Mouse (Mus musculus) forebrain, embryonic 11.5 days (tissue): ENCODE results near the gene Acod1. TPM values are rescaled to one million over a fixed set of nuclear protein-coding genes. Genes with fewer than 3 reads are reported as not detected.

Experiments used
- ATAC-seq: fragments of 200-750 bp; cut with Nextera tagmentation; replicated peaks from 2 replicates; pipeline ENCODE4 v1.8.0; 2017; ENCODE audit warnings: moderate TSS enrichment; ENCODE audit not compliant: low FRiP score
- DNase-seq: peaks from one replicate; pipeline ENCODE4 v3.0.0-alpha.2; 2017; ENCODE audit warnings: low spot score
- H3K27ac ChIP-seq: fragments of 300-500 bp; sonication (generic); 2 replicates; pipeline ENCODE4 v1.5.1; 2014; ENCODE audit warnings: low read depth, low read length
- H3K27me3 ChIP-seq: fragments of 300-500 bp; sonication (generic); 2 replicates; pipeline ENCODE4 v1.6.1; 2014; ENCODE audit warnings: mild to moderate bottlenecking, low read length, mixed read lengths; ENCODE audit not compliant: control insufficient read depth, insufficient read depth
- H3K36me3 ChIP-seq: fragments of 300-500 bp; sonication (generic); 2 replicates; pipeline ENCODE4 v1.6.1; 2014; ENCODE audit warnings: mild to moderate bottlenecking, low read length, moderate library complexity, mixed read lengths; ENCODE audit not compliant: control insufficient read depth, insufficient read depth
- H3K4me1 ChIP-seq: fragments of 300-500 bp; sonication (generic); replicated peaks from 2 replicates; pipeline ENCODE4 v1.6.1; 2014; ENCODE audit warnings: low read length, mixed read lengths; ENCODE audit not compliant: control insufficient read depth, insufficient read depth
- H3K4me2 ChIP-seq: fragments of 300-500 bp; sonication (generic); 2 replicates; pipeline ENCODE4 v1.6.1; 2014; ENCODE audit warnings: low read depth, mild to moderate bottlenecking, low read length, moderate library complexity, mixed read lengths; ENCODE audit not compliant: severe bottlenecking
- H3K4me3 ChIP-seq: fragments of 300-500 bp; sonication (generic); 2 replicates; pipeline ENCODE4 v1.5.1; 2014; ENCODE audit warnings: low read depth, low read length
- H3K9ac ChIP-seq: fragments of 300-500 bp; sonication (generic); 2 replicates; pipeline ENCODE4 v1.6.1; 2014; ENCODE audit warnings: low read length
- H3K9me3 ChIP-seq: fragments of 300-500 bp; sonication (generic); 2 replicates; pipeline ENCODE4 v1.6.1; 2016; ENCODE audit warnings: low read length, mixed read lengths; ENCODE audit not compliant: control insufficient read depth
- WGBS: fragments of 180-500 bp; shearing (Covaris S2); extraction: QIAGEN DNeasy Blood & Tissue Kit; methylation state at CpG from one replicate; pipeline ENCODE4 v1.1.7; 2014; 5-methylcytosine and 5-hydroxymethylcytosine counted together
- polyA plus RNA-seq: library from polyadenylated mRNA; unstranded; fragments of >200 nt; fragmentation: Nextera tagmentation; extraction: Ambion mirVana; gene quantifications from 2 replicates; pipeline ENCODE4 v1.2.1, GENCODE M21; 2014

The Acod1 gene
- polyA plus RNA-seq, 1 experiment from 2014 or later, result not detected

DNA sequence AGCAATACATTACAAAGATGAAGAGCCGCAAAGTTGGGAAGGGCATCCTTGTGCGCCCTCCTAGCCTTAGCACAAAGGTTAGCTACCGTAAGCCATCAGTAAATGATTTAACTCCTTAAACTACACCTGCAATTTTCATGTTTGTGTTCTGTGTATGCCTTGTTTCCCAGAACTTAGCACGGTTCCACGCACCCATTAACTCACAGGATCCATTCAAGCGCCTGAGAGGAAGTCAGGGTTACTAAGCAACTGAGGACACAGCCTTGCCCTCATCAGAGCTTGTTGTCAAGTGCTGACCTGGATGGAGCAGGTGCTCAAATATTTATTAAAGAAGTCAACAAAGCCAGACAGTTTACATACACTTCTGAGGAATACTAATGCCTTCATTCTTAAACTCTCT is 55.5 kb downstream of the Acod1 start:
- Histone ChIP-seq H3K9ac (no peak overlapping the region), H3K27ac (no peak overlapping the region), H3K36me3 (no peaks in the 10 kb centered on the region), H3K27me3 (no peaks in the 10 kb centered on the region), H3K4me2 (no peak overlapping the region), H3K9me3 (no peaks in the 10 kb centered on the region), H3K4me3 (no peak overlapping the region), H3K4me1 (0 out of 2 replicates have a peak, but pooled peaks cover 4% of the 10 kb centered on the region)
- DNase-seq (no peak), ATAC-seq (no peak)
- WGBS, result 69% methylated on average over 6 of the region's 6 CpGs

DNA sequence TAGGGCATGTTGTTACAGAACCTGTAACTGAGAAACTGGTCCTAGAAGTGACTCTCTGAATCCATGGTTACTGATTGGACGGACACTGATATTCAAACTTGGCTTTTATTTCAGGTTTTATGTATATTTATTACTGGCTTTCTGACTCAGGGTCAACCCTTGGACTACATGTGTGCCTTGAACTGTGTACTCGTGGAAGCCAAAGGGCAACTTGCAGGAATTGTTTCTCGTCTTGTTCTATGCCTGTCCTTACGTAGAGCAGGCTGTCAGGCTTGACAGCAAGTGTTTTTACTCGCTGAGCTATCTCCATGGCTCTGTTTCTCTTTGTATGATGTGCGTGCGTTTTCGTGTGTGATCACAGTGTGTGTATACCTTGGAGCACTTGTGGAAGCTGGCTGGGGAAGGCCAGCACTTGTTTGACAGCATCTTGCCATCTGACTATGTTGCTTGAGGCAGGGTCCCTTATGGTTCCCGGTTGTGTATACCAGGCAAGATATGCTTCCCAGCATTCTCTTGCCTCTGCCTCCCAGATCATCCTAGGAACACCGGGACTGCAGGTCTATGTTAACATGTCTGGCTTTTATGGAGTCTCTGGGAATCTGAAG is 56.1 kb downstream of the Acod1 start:
- Histone ChIP-seq H3K4me1 (0 out of 2 replicates have a peak, but pooled peaks cover 4% of the 10 kb centered on the region), H3K27me3 (no peaks in the 10 kb centered on the region), H3K4me2 (no peak overlapping the region), H3K9me3 (no peaks in the 10 kb centered on the region), H3K36me3 (no peaks in the 10 kb centered on the region), H3K27ac (no peak overlapping the region), H3K9ac (no peak overlapping the region), H3K4me3 (no peak overlapping the region)
- DNase-seq, result no peak
- WGBS, result 85% methylated on average over 10 of the region's 10 CpGs
- ATAC-seq, result no peak

Other genes with a start within 250 kb of the Acod1 start
- gene Kctd12, start 64.3 kb upstream of the Acod1 start, polyA plus RNA-seq, result 7.1 and 11.8 TPM in 2 replicates
- 23.1 and 25.6 TPM in 2 replicates for gene Cln5, start 23.2 kb downstream of the Acod1 start, polyA plus RNA-seq
- gene Fbxl3, start 52.6 kb downstream of the Acod1 start, polyA plus RNA-seq, result 23.6 and 27.2 TPM in 2 replicates